ENCODE assay signal across 14 mouse cellular contexts in genomic region chr11:26649165-26649564, GRCm38 (mm10). TPM values are rescaled to one million over a fixed set of nuclear protein-coding genes. Genes with fewer than 3 reads are reported as not detected.
"Had no signal": no experiment of that assay in that cellular context is flagged by ENCODE, and none has a peak within 500 bp of the region (broad histone marks: within the 10 kb centered on the region; RNA-seq: fewer than 3 reads in every experiment).

No protein-coding gene starts in this region.

RNA-seq across cellular contexts. Expression of gene Gm6899, which starts 56.1 kb away (rescaled TPM):
- total RNA-seq: megakaryocyte progenitor cell, adult 5-6 weeks; midbrain, postnatal 0 days; monocyte, adult 5-6 weeks; neutrophil, adult 5-6 weeks had no signal
- polyA plus RNA-seq: lung, adult 2 months; lung, embryonic 15.5 days; macrophage; midbrain, embryonic 11.5 days; midbrain, embryonic 13.5 days; midbrain, embryonic 15.5 days; midbrain, postnatal 0 days; neural tube, embryonic 12.5 days; neural tube, embryonic 14.5 days; spleen, adult 2 months; stomach, embryonic 14.5 days had no signal
